Mouse (Mus musculus) spleen, adult 2 months (tissue): ENCODE measurements around the gene L3mbtl2. TPM values are rescaled to one million over a fixed set of nuclear protein-coding genes. Genes with fewer than 3 reads are reported as not detected.

Experiments
- DNase-seq, 2 experiments: peaks; one replicate each; pipeline versions ENCODE4 v3.0.0 to v3.0.0-alpha.2; 2012 to 2021; ENCODE audit warnings: low spot score in 2 of 2, low read depth in 1 of 2
- H3K27ac ChIP-seq: fragments of 200-500 bp; 2 replicates; pipeline ENCODE4 v1.5.1; 2012; ENCODE audit warnings: low read length, inconsistent platforms; ENCODE audit not compliant: insufficient read depth
- H3K27me3 ChIP-seq: fragments of 200-500 bp; 2 replicates; pipeline ENCODE4 v1.6.1; 2012; ENCODE audit warnings: mild to moderate bottlenecking, moderate library complexity, low read length, inconsistent platforms; ENCODE audit not compliant: control insufficient read depth, insufficient read depth
- H3K36me3 ChIP-seq: fragments of 200-500 bp; 2 replicates; pipeline ENCODE4 v1.6.1; 2012; ENCODE audit warnings: mild to moderate bottlenecking, low read length, inconsistent platforms; ENCODE audit not compliant: control insufficient read depth, insufficient read depth
- H3K4me1 ChIP-seq: fragments of 200-500 bp; 2 replicates; pipeline ENCODE4 v1.6.1; 2011; ENCODE audit warnings: inconsistent platforms; ENCODE audit not compliant: control insufficient read depth, insufficient read depth, insufficient read length
- H3K4me3 ChIP-seq: fragments of 200-500 bp; 2 replicates; pipeline ENCODE4 v1.5.1; 2011; ENCODE audit warnings: mild to moderate bottlenecking, inconsistent platforms; ENCODE audit not compliant: insufficient read depth, insufficient read length; ENCODE audit errors: extremely low read depth
- CTCF ChIP-seq: fragments of 200-500 bp; IDR thresholded peaks from 2 replicates; pipeline ENCODE4 v1.5.1; 2011; ENCODE audit warnings: mild to moderate bottlenecking, inconsistent platforms; ENCODE audit not compliant: insufficient read depth, insufficient read length, insufficient replicate concordance; ENCODE audit errors: extremely low read depth
- POLR2A ChIP-seq: fragments of 200-500 bp; IDR thresholded peaks from 2 replicates; pipeline ENCODE4 v1.6.1; 2011; ENCODE audit warnings: low read depth, low read length, inconsistent platforms
- WGBS: fragments of 180-500 bp; shearing (Covaris S2); methylation state at CpG from one replicate; pipeline ENCODE4 v1.1.7; 2018; 5-methylcytosine and 5-hydroxymethylcytosine counted together
- polyA plus RNA-seq: library from polyadenylated mRNA; depleted of rRNA; stranded (reverse); fragments of >200 nt; gene quantifications from 2 replicates; pipeline ENCODE4 v1.2.3, GENCODE M21; 2012; rRNA removed

The L3mbtl2 gene
- polyA plus RNA-seq, 1 experiment: 14.9 TPM

DNA sequence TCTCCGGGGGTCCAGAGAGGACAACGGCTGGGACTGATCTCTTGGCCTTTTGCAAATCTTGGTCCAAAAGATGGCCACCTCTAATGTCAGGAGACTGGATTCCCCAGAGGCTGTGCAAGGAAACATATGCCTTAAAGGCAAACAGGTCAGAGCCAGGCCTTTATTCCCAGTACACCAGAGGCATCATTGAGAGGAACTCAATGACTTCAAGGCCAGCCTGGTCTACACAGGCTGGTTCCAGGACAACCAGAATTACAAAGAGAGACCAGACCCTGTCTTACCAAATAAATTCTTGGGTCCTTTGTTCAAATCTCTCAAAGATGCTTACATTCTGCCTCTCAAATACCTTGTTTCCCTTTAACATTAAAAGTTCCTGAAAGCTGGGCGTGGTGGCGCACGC is 58.7 kb downstream of the L3mbtl2 start:
- Histone ChIP-seq H3K27ac (no peak overlapping the region), H3K36me3 (peaks cover 39% of the 10 kb centered on the region), H3K4me1 (no peaks in the 10 kb centered on the region), H3K27me3 (no peaks in the 10 kb centered on the region), H3K4me3 (no peak overlapping the region)
- no peak for DNase-seq
- WGBS: 97% methylated on average over 5 of the region's 5 CpGs
- TF ChIP-seq POLR2A (no peak), CTCF (no peak)

GRCm38 (mm10) chr15:81723653-81724052 is 60.0 kb downstream of the L3mbtl2 start:
- H3K4me1 ChIP-seq: peaks cover 3% of the 10 kb centered on the region; the same call in 1 of the 2 replicates
- no peak for TF ChIP-seq CTCF
- TF ChIP-seq POLR2A: no peak
- DNase-seq: no peak
- H3K27me3 ChIP-seq: no peaks in the 10 kb centered on the region
- H3K36me3 ChIP-seq: peaks cover 32% of the 10 kb centered on the region
- no peak overlapping the region for H3K27ac ChIP-seq
- H3K4me3 ChIP-seq: no peak overlapping the region
- WGBS: 90% methylated on average over 11 of the region's 11 CpGs

DNA sequence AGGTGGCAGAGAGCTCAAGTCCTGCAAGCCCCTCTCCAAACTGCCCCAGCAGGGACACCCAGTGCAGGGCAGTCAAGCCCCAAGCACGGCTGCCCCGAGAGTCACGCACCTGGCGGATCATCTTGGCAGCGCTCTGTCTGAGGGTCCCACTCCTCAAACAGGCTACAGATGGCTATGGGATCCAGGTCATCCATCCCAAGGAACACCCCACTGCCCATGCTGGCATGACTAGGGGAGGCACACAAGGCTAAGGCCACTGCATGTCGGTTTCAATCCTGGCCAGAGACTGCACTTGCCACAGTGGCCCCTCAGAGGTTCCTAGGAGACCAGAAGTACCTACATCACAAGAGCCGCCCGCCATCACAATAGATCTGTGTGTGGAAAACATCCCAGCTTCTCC is 62.3 kb downstream of the L3mbtl2 start:
- Histone ChIP-seq H3K4me1 (peaks cover 6% of the 10 kb centered on the region; the same call in 1 of the 2 replicates), H3K27me3 (no peaks in the 10 kb centered on the region), H3K36me3 (peaks cover 16% of the 10 kb centered on the region), H3K27ac (no peak overlapping the region), H3K4me3 (no peak overlapping the region)
- WGBS: over 99% methylated on average over 8 of the region's 8 CpGs
- no peak for DNase-seq
- no peak for TF ChIP-seq CTCF
- no peak for TF ChIP-seq POLR2A

DNA sequence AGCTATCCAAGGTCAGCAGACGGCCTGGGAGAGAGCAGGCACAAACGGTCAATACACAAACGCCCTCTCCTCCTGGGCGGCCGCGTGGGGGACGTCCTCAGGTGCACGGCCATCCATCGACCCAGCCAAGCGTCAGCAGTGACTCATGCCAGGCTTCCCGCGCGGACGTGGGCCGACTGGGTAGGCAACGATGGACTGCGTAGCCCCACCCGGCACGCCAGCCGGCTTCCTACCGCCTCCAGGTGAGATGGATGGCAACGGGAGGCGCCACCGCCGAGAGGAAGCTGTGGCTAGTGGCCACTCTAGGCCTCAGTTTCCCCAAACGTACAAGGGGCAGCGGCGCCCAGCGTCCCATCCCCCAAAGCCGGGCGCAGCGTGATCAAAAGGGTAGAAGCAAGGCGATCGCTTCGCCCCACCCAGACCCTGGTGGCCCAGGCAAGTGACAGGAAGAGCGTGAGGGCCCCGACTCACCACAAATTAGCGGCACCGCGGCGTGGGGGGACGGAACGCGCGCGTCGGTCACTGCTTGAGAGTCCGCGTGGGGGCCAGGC is 65.6 kb downstream of the L3mbtl2 start:
- DNase-seq: peak in 1 of 2 experiments; percentile 25

DNA sequence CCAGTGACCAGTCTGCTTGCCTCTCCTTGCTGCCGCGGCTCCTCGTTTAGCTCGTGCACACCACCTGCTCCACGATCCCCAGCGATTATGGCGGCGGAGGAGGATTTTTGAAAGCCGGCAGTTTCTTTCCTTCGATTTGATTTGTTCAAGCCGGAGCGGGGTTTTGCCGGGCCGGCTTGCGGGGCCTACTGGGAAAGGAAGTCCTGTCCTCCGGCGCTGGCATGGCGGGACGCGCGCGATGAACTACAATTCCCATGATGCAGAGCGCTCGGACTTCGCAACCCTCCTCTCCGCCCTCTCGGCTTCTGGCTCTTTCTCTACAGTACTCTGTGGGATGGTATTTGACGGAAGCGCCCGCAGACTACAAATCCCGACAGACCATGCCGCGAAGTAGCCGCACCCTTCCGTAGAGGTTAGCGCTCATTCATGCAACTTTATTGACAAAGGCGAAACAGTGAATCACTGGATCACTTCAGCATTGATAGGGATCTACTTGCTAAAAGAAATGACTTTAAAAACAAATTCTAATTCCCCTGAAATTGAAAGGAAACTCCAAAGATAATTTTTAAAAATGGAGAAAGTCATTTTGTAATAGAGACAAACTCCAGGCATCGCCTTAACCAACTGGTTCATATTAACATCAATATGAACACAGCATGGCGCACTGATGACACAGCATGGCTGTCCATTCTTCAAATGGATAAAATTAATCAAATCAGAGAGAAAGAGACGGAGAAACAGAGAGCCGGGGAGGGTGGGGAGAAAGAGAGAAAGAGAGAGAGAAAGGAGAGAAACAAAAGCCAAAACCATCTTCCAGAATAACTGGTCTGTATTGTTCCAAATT is 66.3 kb downstream of the L3mbtl2 start:
- DNase-seq: peak; percentile 97 to 98
- peak; percentile 27 for TF ChIP-seq POLR2A
- no peak for TF ChIP-seq CTCF
- H3K4me3 ChIP-seq: peak overlapping the region; percentile 86
- WGBS: 7% methylated on average over 41 of the region's 41 CpGs
- H3K27me3 ChIP-seq: no peaks in the 10 kb centered on the region
- peaks cover 6% of the 10 kb centered on the region; the same call in 1 of the 2 replicates for H3K4me1 ChIP-seq
- peak overlapping the region; percentile 68 for H3K27ac ChIP-seq
- no peaks in the 10 kb centered on the region for H3K36me3 ChIP-seq

More for the DNA sequence above, 65.6 kb downstream of the L3mbtl2 start:
- H3K4me1 ChIP-seq: peaks cover 6% of the 10 kb centered on the region; the same call in 1 of the 2 replicates
- no peaks in the 10 kb centered on the region for H3K27me3 ChIP-seq
- peaks cover 1% of the 10 kb centered on the region; the same call in 1 of the 2 replicates for H3K36me3 ChIP-seq
- H3K4me3 ChIP-seq: peak overlapping the region; percentile 86
- WGBS: under 1% methylated on average over 49 of the region's 49 CpGs
- H3K27ac ChIP-seq: peak overlapping the region; percentile 68
- no peak for TF ChIP-seq POLR2A
- TF ChIP-seq CTCF: no peak

GRCm38 (mm10) chr15:81735075-81735474 is 71.4 kb downstream of the L3mbtl2 start:
- no peaks in the 10 kb centered on the region for H3K36me3 ChIP-seq
- no peak for DNase-seq
- H3K27ac ChIP-seq: no peak overlapping the region
- no peak overlapping the region for H3K4me3 ChIP-seq
- no peaks in the 10 kb centered on the region for H3K4me1 ChIP-seq
- 46% methylated on average over 3 of the region's 3 CpGs for whole genome bisulfite sequencing
- no peaks in the 10 kb centered on the region for H3K27me3 ChIP-seq
- TF ChIP-seq CTCF (no peak), POLR2A (no peak)

Other genes starting within 250 kb of the L3mbtl2 start
- 32.3 and 32.9 TPM in 2 replicates for gene Rbx1, start 197.6 kb upstream of the L3mbtl2 start, polyA plus RNA-seq
- gene Ep300, start 78.5 kb upstream of the L3mbtl2 start, polyA plus RNA-seq: 37.6 and 39.3 TPM in 2 replicates
- 0.61 and 0.63 TPM in 2 replicates for gene Chadl, start 33.4 kb downstream of the L3mbtl2 start, polyA plus RNA-seq
- gene Zc3h7b, start 81.2 kb downstream of the L3mbtl2 start, polyA plus RNA-seq: 18.8 and 24.9 TPM in 2 replicates
- 26.6 and 28.4 TPM in 2 replicates for gene Rangap1, start 81.6 kb downstream of the L3mbtl2 start, polyA plus RNA-seq
- 21.2 and 21.9 TPM in 2 replicates for gene Tef, start 138.5 kb downstream of the L3mbtl2 start, polyA plus RNA-seq
- 24.8 and 36.6 TPM in 2 replicates for gene Tob2, start 194.9 kb downstream of the L3mbtl2 start, polyA plus RNA-seq
- gene Phf5a, start 208.0 kb downstream of the L3mbtl2 start, polyA plus RNA-seq: 22.7 and 29.8 TPM in 2 replicates
- gene Aco2, start 208.4 kb downstream of the L3mbtl2 start, polyA plus RNA-seq: 68.7 and 80.4 TPM in 2 replicates